ENCODE assay signal across 21 mouse cellular contexts in the genomic region with DNA sequence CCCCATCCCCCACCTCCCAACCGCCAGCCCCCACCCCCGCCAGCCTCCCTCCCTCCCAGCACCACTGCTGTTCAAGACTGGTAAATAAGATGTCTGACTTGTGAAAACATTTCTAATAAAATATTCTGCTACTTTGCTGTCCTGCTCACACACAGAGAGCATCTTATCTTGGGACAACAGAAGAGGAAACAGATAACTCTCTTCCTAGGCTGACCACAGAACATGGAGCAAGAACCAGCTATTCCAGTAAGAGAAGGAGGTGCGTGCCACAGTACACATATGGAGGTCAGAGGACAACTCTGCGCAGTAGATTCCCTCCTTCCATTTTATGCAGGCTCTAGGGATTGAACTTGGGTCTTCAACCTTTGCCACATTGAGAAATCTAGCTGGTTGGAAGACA. TPM values are rescaled to one million over a fixed set of nuclear protein-coding genes. Genes with fewer than 3 reads are reported as not detected.
DNase-seq lines count a peak whose midpoint lies in the region; ATAC-seq and TF ChIP-seq lines count a peak whose summit lies in the region.
"Had no signal": no experiment of that assay in that cellular context is flagged by ENCODE, and none has a peak within 500 bp of the region (broad histone marks: within the 10 kb centered on the region; RNA-seq: fewer than 3 reads in every experiment).

No protein-coding gene starts in this region.

- peaks cover 8% of the 10 kb centered on the region; the same call in 1 of the 2 replicates for H3K36me3 ChIP-seq in kidney, embryonic 15.5 days
- H3K36me3 ChIP-seq in limb, embryonic 14.5 days (ENCODE audit: control insufficient read depth, insufficient read depth, low read length) = peaks cover 4% of the 10 kb centered on the region; the same call in 1 of the 2 replicates
- H3K36me3 ChIP-seq: embryonic facial prominence, embryonic 15.5 days; forebrain, embryonic 15.5 days; neural tube, embryonic 12.5 days had no signal

- DNase-seq in kidney, postnatal 36 days = no peak
- DNase-seq in limb, embryonic 14.5 days (ENCODE audit: low spot score) = no peak
- DNase-seq in layer of hippocampus, adult 18-20 months (ENCODE audit: low spot score in 2 of 2) = no peak
- DNase-seq in gastrocnemius, postnatal 4 days (ENCODE audit: low spot score in 2 of 2) = no peak
- DNase-seq: adrenal gland, adult 2 months; cerebellum, postnatal 25 days; kidney, adult 8-10 months; midbrain, embryonic 14.5 days; retina, postnatal 1 day had no signal

- H3K4me2 ChIP-seq in kidney, embryonic 15.5 days = no peak overlapping the region
- H3K4me2 ChIP-seq in limb, embryonic 14.5 days (replicated peaks; ENCODE audit: low read depth, low read length, severe bottlenecking) = no peak overlapping the region
- H3K4me2 ChIP-seq: embryonic facial prominence, embryonic 15.5 days; forebrain, embryonic 15.5 days; hindbrain, embryonic 14.5 days; neural tube, embryonic 12.5 days had no signal

- no peak for ATAC-seq in kidney, embryonic 15.5 days (replicated peaks; ENCODE audit: low FRiP score)
- peak; percentile 98 for ATAC-seq in common myeloid progenitor, adult 5-6 weeks (replicated peaks; ENCODE audit: low read depth, poor library complexity, severe bottlenecking)
- no peak for ATAC-seq in limb, embryonic 14.5 days (ENCODE audit: low FRiP score, low read depth)
- peak; percentile 91 for ATAC-seq in megakaryocyte progenitor cell, adult 5-6 weeks (replicated peaks; ENCODE audit: poor library complexity)
- ATAC-seq: forebrain, embryonic 15.5 days had no signal

- H3K9ac ChIP-seq in kidney, embryonic 15.5 days = no peak overlapping the region
- H3K9ac ChIP-seq in limb, embryonic 14.5 days (ENCODE audit: low read depth, low read length, severe bottlenecking) = no peak overlapping the region
- H3K9ac ChIP-seq: embryonic facial prominence, embryonic 15.5 days; forebrain, embryonic 15.5 days; hindbrain, embryonic 14.5 days; neural tube, embryonic 12.5 days had no signal

- H3K27me3 ChIP-seq in kidney, embryonic 15.5 days = no peaks in the 10 kb centered on the region
- H3K27me3 ChIP-seq in limb, embryonic 14.5 days (ENCODE audit: control insufficient read depth, insufficient read depth, low read length) = no peaks in the 10 kb centered on the region
- H3K27me3 ChIP-seq: CH12.LX; embryonic facial prominence, embryonic 15.5 days; forebrain, embryonic 15.5 days; neural tube, embryonic 12.5 days had no signal

- TF ChIP-seq POLR2A in limb, embryonic 14.5 days (IDR thresholded peaks at IDR 0.05; ENCODE audit: borderline replicate concordance, extremely low read depth, insufficient read depth, insufficient read length) = no peak

- 78% methylated on average over 4 of the region's 4 CpGs for WGBS in kidney, embryonic 15.5 days
- WGBS in limb, embryonic 14.5 days = 92% methylated on average over 4 of the region's 4 CpGs

- H3K4me3 ChIP-seq in kidney, embryonic 15.5 days (replicated peaks) = no peak overlapping the region
- no peak overlapping the region for H3K4me3 ChIP-seq in limb, embryonic 14.5 days (replicated peaks; ENCODE audit: low read length)
- H3K4me3 ChIP-seq: embryonic facial prominence, embryonic 15.5 days; forebrain, embryonic 15.5 days; neural tube, embryonic 12.5 days had no signal

- peaks cover 42% of the 10 kb centered on the region for H3K4me1 ChIP-seq in kidney, embryonic 15.5 days
- peaks cover 41% of the 10 kb centered on the region for H3K4me1 ChIP-seq in limb, embryonic 14.5 days (ENCODE audit: control insufficient read depth, insufficient read depth, low read length)
- H3K4me1 ChIP-seq: neural tube, embryonic 12.5 days had no signal

- peaks cover 9% of the 10 kb centered on the region for H3K9me3 ChIP-seq in kidney, embryonic 15.5 days (replicated peaks)
- peaks cover 11% of the 10 kb centered on the region; the same call in 1 of the 2 replicates for H3K9me3 ChIP-seq in limb, embryonic 14.5 days (ENCODE audit: control insufficient read depth, low read length)
- H3K9me3 ChIP-seq: forebrain, embryonic 15.5 days had no signal

- H3K27ac ChIP-seq in kidney, embryonic 15.5 days = peak overlapping the region; percentile 18; the same call in 1 of the 2 replicates
- 0 out of 2 replicates have a peak overlapping the region, but pooled peaks have one; percentile 8 for H3K27ac ChIP-seq in limb, embryonic 14.5 days (replicated peaks; ENCODE audit: low read depth, low read length)
- H3K27ac ChIP-seq: embryonic facial prominence, embryonic 15.5 days; forebrain, embryonic 15.5 days; hindbrain, embryonic 14.5 days; neural tube, embryonic 12.5 days had no signal

RNA-seq across cellular contexts. Expression of gene Gm10322, which starts 44.6 kb away (rescaled TPM):
- not detected in 2 replicates for polyA plus RNA-seq in kidney, embryonic 15.5 days (2015; fragmentation: Nextera tagmentation; extraction: Ambion mirVana)
- not detected in 2 replicates for total RNA-seq in common myeloid progenitor, adult 5-6 weeks (2017)
- polyA plus RNA-seq in limb, embryonic 14.5 days (2012; rRNA removed) = not detected in 2 replicates
- polyA plus RNA-seq in limb, embryonic 14.5 days (2014; fragmentation: Nextera tagmentation; extraction: Ambion mirVana) = not detected in 2 replicates
- not detected in 2 replicates for total RNA-seq in megakaryocyte progenitor cell, adult 5-6 weeks (2015)
- not detected in 2 replicates for total RNA-seq in megakaryocyte progenitor cell, adult 5-6 weeks (2017)
- total RNA-seq in layer of hippocampus, adult 18-20 months (2021) = not detected
- not detected for total RNA-seq in gastrocnemius, postnatal 4 days (2021)
- total RNA-seq: adrenal gland, adult 2 months; CH12.LX; gastrocnemius, adult 8-10 months; layer of hippocampus, postnatal 14 days had no signal
- polyA plus RNA-seq: adrenal gland, adult 2 months; embryonic facial prominence, embryonic 15.5 days; forebrain, embryonic 15.5 days; hindbrain, embryonic 14.5 days; lung, embryonic 16.5 days; midbrain, embryonic 14.5 days; neural tube, embryonic 12.5 days; spleen, adult 2 months had no signal

RNA-seq across cellular contexts. Expression of gene Mcu, which starts 45.2 kb away (rescaled TPM):
- polyA plus RNA-seq in kidney, embryonic 15.5 days (2015; fragmentation: Nextera tagmentation; extraction: Ambion mirVana) = 34.8 and 35.3 TPM in 2 replicates
- 16.5 and 25.4 TPM in 2 replicates for total RNA-seq in common myeloid progenitor, adult 5-6 weeks (2017)
- 34.5 and 37.1 TPM in 2 replicates for polyA plus RNA-seq in limb, embryonic 14.5 days (2012; rRNA removed)
- polyA plus RNA-seq in limb, embryonic 14.5 days (2014; fragmentation: Nextera tagmentation; extraction: Ambion mirVana) = 54.2 and 56.7 TPM in 2 replicates
- 39.5 and 43.0 TPM in 2 replicates for total RNA-seq in megakaryocyte progenitor cell, adult 5-6 weeks (2015)
- 57.3 and 60.1 TPM in 2 replicates for total RNA-seq in megakaryocyte progenitor cell, adult 5-6 weeks (2017)
- total RNA-seq in layer of hippocampus, adult 18-20 months (2021) = 10 to 100 TPM; 48.0 to 51.0 TPM
- 10 to 100 TPM; 81.5 to 87.4 TPM for total RNA-seq in gastrocnemius, postnatal 4 days (2021)

Comparison
In these comparisons a context has a peak if more than half of its experiments do, and no peak if none do; other contexts are left out.
1. ATAC-seq: peak in common myeloid progenitor, adult 5-6 weeks (single experiment) and megakaryocyte progenitor cell, adult 5-6 weeks (single experiment); none in kidney, embryonic 15.5 days (single experiment) and limb, embryonic 14.5 days (single experiment).